Mouse (Mus musculus) thymus, adult 2 months (tissue): ENCODE data around the gene Phox2b.

Source experiments
- CTCF ChIP-seq: fragments of 200-500 bp; IDR thresholded peaks from 2 replicates; pipeline ENCODE4 v1.5.1; 2012; ENCODE audit warnings: mild to moderate bottlenecking, control low read depth, low read length, moderate library complexity, borderline replicate concordance; ENCODE audit not compliant: control insufficient read depth, poor library complexity, insufficient read depth; ENCODE audit errors: extremely low read depth
- POLR2A ChIP-seq: fragments of 200-500 bp; IDR thresholded peaks from 2 replicates; pipeline ENCODE4 v1.6.1; 2012; ENCODE audit warnings: mild to moderate bottlenecking, low read length, control low read depth, moderate library complexity; ENCODE audit not compliant: control insufficient read depth, poor library complexity, insufficient read depth; ENCODE audit errors: extremely low read depth

DNA sequence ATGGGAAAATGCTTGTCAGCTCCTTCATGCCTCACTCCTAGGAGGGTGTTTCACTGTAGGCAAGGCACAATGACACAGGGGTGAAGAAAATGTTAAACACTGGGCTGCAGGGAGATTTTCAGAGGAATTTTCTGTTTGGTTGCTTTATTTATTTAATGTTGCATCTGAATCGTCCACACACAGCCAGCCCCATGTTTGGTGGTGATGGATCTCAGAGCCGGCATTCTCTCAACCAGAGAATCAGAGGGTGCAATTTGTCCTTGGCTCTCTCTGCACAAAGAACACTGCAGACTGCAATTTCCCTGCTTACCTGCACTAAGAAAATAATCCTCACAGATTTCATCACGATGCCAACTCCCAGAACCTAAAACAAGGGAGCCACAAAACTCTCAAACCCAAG lies 3.9 kb upstream of the Phox2b start:
- TF ChIP-seq CTCF: no peak
- TF ChIP-seq POLR2A: no peak
